Comparison of ENCODE assay signal across 9 mouse cellular contexts in the genomic region with DNA sequence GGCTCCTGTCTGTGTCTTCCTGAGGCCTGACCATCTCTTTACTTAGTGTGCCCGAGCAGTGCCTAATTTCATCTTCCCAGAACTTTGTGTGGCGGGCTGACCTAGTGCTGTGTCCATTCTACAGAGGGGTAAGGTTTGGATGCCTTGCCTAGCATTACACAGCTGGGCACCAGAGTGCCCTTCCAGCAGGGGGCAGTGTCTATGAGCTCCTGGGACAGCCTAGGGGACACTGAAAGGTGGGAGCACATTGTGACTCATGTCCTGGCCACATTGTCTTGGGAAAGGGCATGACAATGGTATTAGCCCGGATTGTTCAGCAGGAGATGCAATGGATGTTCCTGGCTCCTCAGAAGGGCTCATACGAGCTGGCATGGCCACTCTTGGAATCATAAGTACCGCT. TPM values are rescaled to one million over a fixed set of nuclear protein-coding genes. Genes with fewer than 3 reads are reported as not detected.
DNase-seq lines count a peak whose midpoint lies in the region; ATAC-seq and TF ChIP-seq lines count a peak whose summit lies in the region.
"Had no signal": no experiment of that assay in that cellular context is flagged by ENCODE, and none has a peak within 500 bp of the region (broad histone marks: within the 10 kb centered on the region; RNA-seq: fewer than 3 reads in every experiment).

No protein-coding gene starts in this region.

- H3K27ac ChIP-seq in spleen, adult 2 months (ENCODE audit: insufficient read depth, low read length) = no peak overlapping the region
- H3K27ac ChIP-seq in lung, embryonic 14.5 days (ENCODE audit: low read depth) = no peak overlapping the region
- H3K27ac ChIP-seq: embryonic facial prominence, embryonic 13.5 days had no signal

- ATAC-seq in lung, embryonic 14.5 days (ENCODE audit: insufficient read depth) = no peak

- H3K27me3 ChIP-seq in spleen, adult 2 months (ENCODE audit: control insufficient read depth, insufficient read depth, low read length) = 0 out of 2 replicates have a peak, but pooled peaks cover 3% of the 10 kb centered on the region
- H3K27me3 ChIP-seq in lung, embryonic 14.5 days (ENCODE audit: insufficient read depth, low read length) = no peaks in the 10 kb centered on the region

- H3K9ac ChIP-seq in lung, embryonic 14.5 days = no peak overlapping the region
- H3K9ac ChIP-seq: embryonic facial prominence, embryonic 13.5 days had no signal

- no peak for TF ChIP-seq POLR2A in spleen, adult 2 months (IDR thresholded peaks at IDR 0.05; ENCODE audit: low read depth, low read length)

- H3K9me3 ChIP-seq in lung, embryonic 14.5 days (ENCODE audit: low read depth, low read length) = no peaks in the 10 kb centered on the region
- H3K9me3 ChIP-seq: embryonic facial prominence, embryonic 13.5 days had no signal

- peak; percentile 60 to 86 for DNase-seq in adrenal gland, adult (ENCODE audit: inconsistent age in 2 of 2, low spot score in 1 of 2)
- DNase-seq in adrenal gland, postnatal 4 days (ENCODE audit: low spot score in 2 of 2) = no peak
- peak in 1 of 2 experiments; percentile 39 for DNase-seq in spleen, adult 2 months (ENCODE audit: low read depth in 1 of 2, low spot score in 2 of 2)
- no peak for DNase-seq in spleen, postnatal 14 days (ENCODE audit: low spot score in 2 of 2)
- no peak for DNase-seq in lung, embryonic 14.5 days
- DNase-seq in thymus, postnatal 36 days = peak; percentile 70 to 72
- DNase-seq in cerebellum, adult 11-12 months = no peak
- DNase-seq in ovary, postnatal 10 days (ENCODE audit: low spot score) = no peak

- no peak overlapping the region for H3K4me2 ChIP-seq in lung, embryonic 14.5 days
- H3K4me2 ChIP-seq: embryonic facial prominence, embryonic 13.5 days had no signal

- no peak overlapping the region for H3K4me3 ChIP-seq in spleen, adult 2 months (ENCODE audit: extremely low read depth, insufficient read depth, insufficient read length)
- no peak overlapping the region for H3K4me3 ChIP-seq in lung, embryonic 14.5 days (ENCODE audit: low read depth, low read length)
- H3K4me3 ChIP-seq: embryonic facial prominence, embryonic 13.5 days had no signal

- 79% methylated on average over 5 of the region's 5 CpGs for WGBS in spleen, adult 2 months
- 79% methylated on average over 5 of the region's 5 CpGs for WGBS in lung, embryonic 14.5 days

- peaks cover 2% of the 10 kb centered on the region; the same call in 1 of the 2 replicates for H3K4me1 ChIP-seq in spleen, adult 2 months (ENCODE audit: control insufficient read depth, insufficient read depth, insufficient read length)
- peaks cover 12% of the 10 kb centered on the region for H3K4me1 ChIP-seq in lung, embryonic 14.5 days (ENCODE audit: insufficient read depth)

- TF ChIP-seq CTCF in spleen, adult 2 months (IDR thresholded peaks at IDR 0.05; ENCODE audit: extremely low read depth, insufficient read depth, insufficient read length, insufficient replicate concordance) = peak; percentile 44; the same call in 1 of the 2 replicates
- TF ChIP-seq CTCF in lung, embryonic 14.5 days (IDR thresholded peaks at IDR 0.05; ENCODE audit: low read depth) = peak; percentile 58

- no peaks in the 10 kb centered on the region for H3K36me3 ChIP-seq in spleen, adult 2 months (ENCODE audit: control insufficient read depth, insufficient read depth, low read length)
- no peaks in the 10 kb centered on the region for H3K36me3 ChIP-seq in lung, embryonic 14.5 days (ENCODE audit: insufficient read depth)
- H3K36me3 ChIP-seq: embryonic facial prominence, embryonic 13.5 days had no signal

RNA-seq across cellular contexts. Expression of gene Scnn1a, which starts 7.8 kb away (rescaled TPM):
- 1 to 10 TPM; 1.7 to 4.5 TPM for total RNA-seq in adrenal gland, postnatal 4 days (2021)
- 1.5 and 2.1 TPM in 2 replicates for polyA plus RNA-seq in spleen, adult 2 months (2012; rRNA removed)
- 1.8 and 2.2 TPM in 2 replicates for polyA plus RNA-seq in lung, embryonic 14.5 days (2014; fragmentation: Nextera tagmentation; extraction: Ambion mirVana)

RNA-seq across cellular contexts. Expression of gene Ltbr, which starts 14.6 kb away (rescaled TPM):
- total RNA-seq in adrenal gland, postnatal 4 days (2021) = 10 to 100 TPM; 88.9 to 89.8 TPM
- polyA plus RNA-seq in spleen, adult 2 months (2012; rRNA removed) = 22.8 and 24.5 TPM in 2 replicates
- polyA plus RNA-seq in lung, embryonic 14.5 days (2014; fragmentation: Nextera tagmentation; extraction: Ambion mirVana) = 73.7 and 81.7 TPM in 2 replicates

RNA-seq across cellular contexts. Expression of gene Tnfrsf1a, which starts 20.9 kb away (rescaled TPM):
- 100 to 1,000 TPM; 219 to 241 TPM for total RNA-seq in adrenal gland, postnatal 4 days (2021)
- 51.3 and 63.7 TPM in 2 replicates for polyA plus RNA-seq in spleen, adult 2 months (2012; rRNA removed)
- 82.5 and 83.3 TPM in 2 replicates for polyA plus RNA-seq in lung, embryonic 14.5 days (2014; fragmentation: Nextera tagmentation; extraction: Ambion mirVana)

RNA-seq across cellular contexts. Expression of gene Tuba3a, which starts 42.4 kb away (rescaled TPM):
- total RNA-seq in adrenal gland, postnatal 4 days (2021) = not detected
- not detected in 2 replicates for polyA plus RNA-seq in spleen, adult 2 months (2012; rRNA removed)
- polyA plus RNA-seq in lung, embryonic 14.5 days (2014; fragmentation: Nextera tagmentation; extraction: Ambion mirVana) = 0.24 and 0.32 TPM in 2 replicates

RNA-seq across cellular contexts. Expression of gene Plekhg6, which starts 52.4 kb away (rescaled TPM):
- under 1 TPM; 0.59 to 0.62 TPM for total RNA-seq in adrenal gland, postnatal 4 days (2021)
- polyA plus RNA-seq in spleen, adult 2 months (2012; rRNA removed) = not detected in 2 replicates
- polyA plus RNA-seq in lung, embryonic 14.5 days (2014; fragmentation: Nextera tagmentation; extraction: Ambion mirVana) = 0.22 and 0.51 TPM in 2 replicates

Comparison
In these comparisons a context has a peak if more than half of its experiments do, and no peak if none do; other contexts are left out.
1. DNase-seq: peak in adrenal gland, adult (2 of 2) and thymus, postnatal 36 days (2 of 2); none in adrenal gland, postnatal 4 days (0 of 2), spleen, postnatal 14 days (0 of 2), lung, embryonic 14.5 days (single experiment), cerebellum, adult 11-12 months (single experiment) and ovary, postnatal 10 days (single experiment).